Mouse (Mus musculus): ENCODE measurements around the gene Pipox. TPM values are rescaled to one million over a fixed set of nuclear protein-coding genes. Genes with fewer than 3 reads are reported as not detected.
A peak's percentile ranks its signal among the peaks of the same experiment; 100 is the strongest.

Gene Pipox
- total RNA-seq, 2 experiments from 2014 or later = 1.5 to 1.9 TPM

- DNase-seq (ENCODE audit: low spot score in 2 of 2) = no peak
Observed at GRCm38 (mm10) chr11:77884524-77885245, 9.2 kb downstream of the Pipox start.

- no peak for DNase-seq (ENCODE audit: low spot score in 2 of 2)
Observed at GRCm38 (mm10) chr11:77876760-77877148, 17.1 kb downstream of the Pipox start.

GRCm38 (mm10) chr11:77875847-77876759 is 17.8 kb downstream of the Pipox start:
- DNase-seq (ENCODE audit: low spot score in 2 of 2) = no peak

GRCm38 (mm10) chr11:77875269-77875668 is 18.6 kb downstream of the Pipox start:
- no peak for DNase-seq (ENCODE audit: low spot score in 2 of 2)

GRCm38 (mm10) chr11:77874685-77875231 is 19.1 kb downstream of the Pipox start:
- DNase-seq (ENCODE audit: low spot score in 2 of 2) = no peak

- DNase-seq (ENCODE audit: low spot score in 2 of 2) = no peak
Observed at GRCm38 (mm10) chr11:77873116-77873515, 20.8 kb downstream of the Pipox start.

GRCm38 (mm10) chr11:77872685-77873084 is 21.2 kb downstream of the Pipox start:
- no peak for DNase-seq (ENCODE audit: low spot score in 2 of 2)

- peak in 1 of 2 experiments; percentile 69 for DNase-seq (ENCODE audit: low spot score in 2 of 2)
Observed at GRCm38 (mm10) chr11:77872236-77872635, 21.7 kb downstream of the Pipox start.

GRCm38 (mm10) chr11:77871436-77871835 is 22.5 kb downstream of the Pipox start:
- peak; percentile 65 to 79 for DNase-seq (ENCODE audit: low spot score in 2 of 2)

- no peak for DNase-seq (ENCODE audit: low spot score in 2 of 2)
Observed at GRCm38 (mm10) chr11:77867419-77868083, 26.3 kb downstream of the Pipox start.

GRCm38 (mm10) chr11:77864771-77865170 is 29.1 kb downstream of the Pipox start:
- no peak for DNase-seq (ENCODE audit: low spot score in 2 of 2)

- no peak for DNase-seq (ENCODE audit: low spot score in 2 of 2)
Observed at GRCm38 (mm10) chr11:77862887-77863286, 31.0 kb downstream of the Pipox start.

- DNase-seq (ENCODE audit: low spot score in 2 of 2) = no peak
Observed at GRCm38 (mm10) chr11:77860947-77861346, 32.9 kb downstream of the Pipox start.

- DNase-seq (ENCODE audit: low spot score in 2 of 2) = no peak
Observed at GRCm38 (mm10) chr11:77858589-77858988, 35.3 kb downstream of the Pipox start.

GRCm38 (mm10) chr11:77857089-77857488 is 36.8 kb downstream of the Pipox start:
- no peak for DNase-seq (ENCODE audit: low spot score in 2 of 2)

GRCm38 (mm10) chr11:77855396-77855795 is 38.5 kb downstream of the Pipox start:
- DNase-seq (ENCODE audit: low spot score in 2 of 2) = no peak

GRCm38 (mm10) chr11:77854641-77855040 is 39.3 kb downstream of the Pipox start:
- DNase-seq (ENCODE audit: low spot score in 2 of 2) = no peak

GRCm38 (mm10) chr11:77852941-77853668 is 40.8 kb downstream of the Pipox start:
- DNase-seq (ENCODE audit: low spot score in 2 of 2) = no peak

GRCm38 (mm10) chr11:77852195-77852594 is 41.7 kb downstream of the Pipox start:
- no peak for DNase-seq (ENCODE audit: low spot score in 2 of 2)

GRCm38 (mm10) chr11:77851483-77852010 is 42.3 kb downstream of the Pipox start:
- DNase-seq (ENCODE audit: low spot score in 2 of 2) = no peak
